Mouse (Mus musculus): ENCODE measurements around the gene Fxyd6.

Gene Fxyd6

GRCm38 (mm10) chr9:45444251-45444798 lies 74.3 kb downstream of the Fxyd6 start:
- no peak for DNase-seq (ENCODE audit: low read depth in 2 of 2, low spot score in 2 of 2)
